Mouse (Mus musculus) megakaryocyte, adult 5-6 weeks (primary cell): ENCODE data around the gene Unc5cl. TPM values are rescaled to one million over a fixed set of nuclear protein-coding genes. Genes with fewer than 3 reads are reported as not detected.

ENCODE experiments used
- ATAC-seq: 2 replicates; pipeline ENCODE4 v1.8.0; 2016; ENCODE audit warnings: mild to moderate bottlenecking, inconsistent platforms; ENCODE audit not compliant: poor library complexity, severe bottlenecking
- total RNA-seq, 2 experiments: library from RNA; stranded (forward) in 1 of 2; stranded (reverse) in 1 of 2; fragments of 153-499, 151-499 nt in 1 of 2; fragments of 221-1000, 200-1000 nt in 1 of 2; gene quantifications; 2 replicates each; pipeline versions ENCODE4 v1.2.3 to v1.2.4; 2015 to 2017

The Unc5cl gene
- total RNA-seq, 2 experiments from 2014 or later: 0.38 to 0.40 TPM

DNA sequence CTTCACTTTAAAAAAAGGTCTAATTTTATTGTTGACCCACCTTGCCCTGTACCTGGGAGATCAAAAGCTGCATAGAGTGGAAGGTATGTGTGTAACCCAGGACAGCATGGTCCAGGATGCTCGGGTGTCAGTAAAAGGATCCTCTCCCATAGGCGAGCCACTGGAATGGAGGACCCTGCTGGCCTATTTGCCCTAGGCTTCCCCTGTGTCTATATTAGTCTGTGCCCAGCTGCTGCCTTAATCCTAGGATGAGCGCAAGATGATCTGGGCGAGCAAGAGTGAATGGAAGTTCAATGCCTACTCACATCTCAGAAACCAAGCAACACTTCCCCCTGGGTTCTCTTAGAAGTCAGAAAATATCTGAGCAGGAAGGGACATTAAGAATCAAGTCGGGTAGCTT, 23.6 kb upstream of the Unc5cl start:
- no peak for ATAC-seq

DNA sequence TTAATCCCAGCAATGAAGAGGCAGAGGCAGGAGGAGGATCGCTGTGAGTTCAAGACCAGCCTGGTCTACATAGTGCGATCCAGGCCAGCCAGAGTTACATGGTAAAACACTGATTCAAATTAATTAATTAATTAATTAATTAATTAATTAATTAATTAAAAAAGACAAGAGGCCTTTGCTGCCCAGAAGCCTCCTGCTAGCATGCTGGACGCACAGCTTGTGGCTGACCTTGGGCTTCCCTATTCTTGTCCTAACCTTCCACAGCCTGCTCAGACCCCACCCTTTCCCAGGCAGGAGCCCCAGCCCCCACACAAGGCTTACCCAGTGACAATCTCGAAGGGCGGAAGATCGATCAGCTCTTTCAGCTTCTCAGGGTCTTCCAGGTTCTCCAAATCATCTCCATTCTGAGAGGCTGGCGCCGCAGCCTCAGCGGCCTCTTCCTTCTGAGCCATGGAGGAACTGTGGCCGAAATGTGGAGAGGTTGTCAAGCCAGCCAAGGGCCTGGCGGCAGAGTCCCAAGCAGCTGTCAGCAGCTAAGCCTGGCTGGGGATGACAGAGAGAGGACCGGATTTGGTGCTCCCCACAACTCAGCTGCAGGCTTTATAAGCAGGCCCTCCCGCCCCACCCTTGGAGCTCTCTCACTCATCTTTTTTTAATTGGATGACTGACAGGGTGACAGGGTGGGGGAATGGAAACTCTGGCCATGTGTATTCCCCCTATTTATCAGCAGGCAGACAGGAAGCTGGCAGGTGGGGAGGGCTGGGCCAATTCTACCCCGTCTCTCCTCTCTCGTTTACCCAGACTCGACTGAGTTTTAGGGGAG, 22.3 kb upstream of the Unc5cl start, which contains the start of gene Apobec2:
Gene Apobec2 (minus strand): TSS at position 773 of the 823 bp plus-strand sequence.
- no peak for ATAC-seq

DNA sequence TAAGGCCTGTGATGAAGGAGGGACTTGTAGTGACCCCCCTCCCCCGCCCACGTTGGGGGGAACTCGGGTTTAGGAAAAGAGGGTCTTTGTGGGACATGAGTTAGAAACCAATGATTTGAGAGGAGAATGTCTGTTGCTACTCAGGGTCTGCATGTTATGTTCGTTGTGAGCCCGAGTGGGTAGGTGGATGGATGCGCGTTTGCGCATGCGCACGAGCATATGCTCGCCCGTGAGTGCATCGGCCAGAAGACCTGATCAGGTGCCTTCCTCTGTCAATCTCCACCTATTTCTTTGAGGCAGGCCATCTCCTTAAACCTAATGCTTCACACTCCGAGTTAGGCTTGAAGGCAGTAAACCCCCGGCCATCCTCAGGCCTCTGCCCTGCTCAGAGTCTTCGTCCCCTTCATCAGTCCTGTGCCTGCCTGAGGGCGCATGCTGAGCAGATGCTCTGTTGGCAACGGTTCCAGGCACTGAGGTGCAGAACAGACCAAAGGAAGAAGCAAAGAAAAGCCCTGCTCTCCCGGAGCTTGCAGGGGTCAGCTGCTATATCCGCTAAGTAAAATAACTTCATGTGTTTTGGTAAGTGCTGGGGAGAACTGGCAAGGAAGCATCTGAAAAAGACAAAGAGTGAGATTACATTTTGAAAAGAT, 21.6 kb upstream of the Unc5cl start:
- no peak for ATAC-seq

GRCm38 (mm10) chr17:48433689-48434330, 20.9 kb upstream of the Unc5cl start:
- no peak for ATAC-seq

GRCm38 (mm10) chr17:48434479-48434878, 20.2 kb upstream of the Unc5cl start:
- ATAC-seq: no peak

- ATAC-seq: no peak
Measured at GRCm38 (mm10) chr17:48436487-48436886, 18.2 kb upstream of the Unc5cl start.

- no peak for ATAC-seq
Measured at GRCm38 (mm10) chr17:48437421-48437911, 17.2 kb upstream of the Unc5cl start.

DNA sequence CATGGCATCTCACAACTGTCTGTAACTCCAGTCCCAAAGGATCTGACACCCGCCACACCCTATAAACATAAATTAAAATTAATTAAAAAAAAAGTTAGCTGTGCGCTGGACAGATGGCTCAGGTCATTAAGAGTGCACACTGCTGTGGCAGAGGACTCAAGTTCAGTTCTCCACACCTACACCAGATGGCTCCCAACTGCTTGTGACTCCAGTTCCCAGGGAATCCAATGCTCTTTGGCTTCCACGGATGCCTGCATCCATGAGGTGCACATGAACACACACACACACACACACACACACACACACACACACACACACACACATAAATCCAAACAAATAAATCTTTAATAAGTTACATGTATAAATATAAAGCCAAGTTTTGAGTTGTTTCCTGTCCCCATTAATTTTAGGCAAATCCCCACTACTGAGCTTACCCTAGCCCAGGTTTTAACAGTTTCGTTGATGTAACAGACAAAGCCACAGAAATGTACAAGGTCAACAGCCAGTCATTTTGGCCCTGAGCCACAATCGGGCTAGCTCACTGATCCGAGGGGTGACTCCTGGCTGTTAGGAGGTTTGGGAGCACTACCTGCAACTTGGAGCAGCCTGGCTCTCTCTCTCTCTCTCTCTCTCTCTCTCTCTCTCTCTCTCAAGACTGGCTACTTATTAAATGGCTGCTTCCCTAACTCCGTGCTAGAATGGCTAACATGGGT, 11.8 kb upstream of the Unc5cl start:
- ATAC-seq: no peak

GRCm38 (mm10) chr17:48443542-48444145, 11.1 kb upstream of the Unc5cl start:
- no peak for ATAC-seq

DNA sequence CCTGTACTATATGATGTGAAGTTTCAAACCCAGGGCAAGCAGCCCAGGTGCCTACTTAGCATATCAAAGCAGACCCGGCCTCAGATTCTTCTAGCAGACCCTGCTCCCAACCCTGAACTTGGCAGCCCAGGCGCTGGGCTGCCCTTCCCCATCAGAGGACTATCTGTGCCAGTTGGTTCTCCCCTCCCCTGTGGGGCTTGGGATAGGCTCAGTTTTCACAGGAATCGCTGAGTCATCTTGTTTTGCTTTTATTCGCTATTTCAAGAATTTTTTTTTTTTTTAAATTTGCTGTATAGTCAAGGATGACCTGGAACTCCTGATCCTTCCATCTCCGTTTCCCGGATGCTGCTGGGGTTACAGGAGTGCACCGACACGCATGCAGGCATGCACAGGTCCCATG, 7.0 kb upstream of the Unc5cl start:
- ATAC-seq: no peak

DNA sequence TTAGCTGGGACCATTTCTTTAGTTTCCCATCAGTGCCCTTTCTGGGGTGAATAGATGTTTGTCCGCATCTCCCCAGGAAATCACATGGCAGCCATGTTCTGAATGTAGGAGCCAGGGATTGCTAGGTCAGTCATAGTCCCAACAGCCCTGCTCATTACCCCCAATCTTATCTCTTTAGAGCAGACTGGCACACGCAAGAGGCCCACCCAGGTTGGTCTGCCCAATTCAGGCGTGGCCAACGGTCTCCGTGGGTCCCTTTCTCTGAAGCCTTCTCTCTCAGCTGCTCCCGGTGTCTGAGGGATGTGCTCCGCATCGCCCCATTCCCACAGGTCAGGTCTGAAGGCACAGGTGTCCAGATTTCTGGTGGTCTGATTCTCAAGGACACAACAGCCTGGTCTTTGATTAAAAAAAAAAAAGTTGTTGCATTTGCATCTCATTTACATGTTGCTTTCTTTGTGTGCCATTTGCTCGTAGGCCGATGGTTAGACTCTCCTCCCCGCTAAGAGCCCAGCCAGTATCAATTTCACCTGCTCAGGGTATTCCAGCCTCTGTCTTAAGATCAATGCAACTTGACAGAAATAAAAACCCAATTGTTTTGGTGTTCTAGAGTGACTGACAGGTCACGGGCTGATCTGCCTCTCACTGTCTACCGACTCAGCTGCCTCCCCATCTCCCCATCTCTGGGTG, 3.9 kb upstream of the Unc5cl start:
- peak; percentile 69 for ATAC-seq

GRCm38 (mm10) chr17:48451353-48451675, 3.4 kb upstream of the Unc5cl start, which contains the start of gene Tspo2:
Gene Tspo2, minus strand, starts transcription at chr17:48451522.
- peak; percentile 28; the same call in 1 of the 2 replicates for ATAC-seq

GRCm38 (mm10) chr17:48451753-48452444, 2.8 kb upstream of the Unc5cl start:
- ATAC-seq: 0 out of 2 replicates have a peak, but pooled peaks have one; percentile 4

GRCm38 (mm10) chr17:48453489-48453888, 1.2 kb upstream of the Unc5cl start:
- ATAC-seq: no peak

GRCm38 (mm10) chr17:48454190-48454589, 511 bp upstream of the Unc5cl start:
- ATAC-seq: no peak

GRCm38 (mm10) chr17:48455955-48456354, 1.3 kb downstream of the Unc5cl start:
- no peak for ATAC-seq

- ATAC-seq: peak; percentile 79
Measured at GRCm38 (mm10) chr17:48457971-48458653, 3.4 kb downstream of the Unc5cl start.

DNA sequence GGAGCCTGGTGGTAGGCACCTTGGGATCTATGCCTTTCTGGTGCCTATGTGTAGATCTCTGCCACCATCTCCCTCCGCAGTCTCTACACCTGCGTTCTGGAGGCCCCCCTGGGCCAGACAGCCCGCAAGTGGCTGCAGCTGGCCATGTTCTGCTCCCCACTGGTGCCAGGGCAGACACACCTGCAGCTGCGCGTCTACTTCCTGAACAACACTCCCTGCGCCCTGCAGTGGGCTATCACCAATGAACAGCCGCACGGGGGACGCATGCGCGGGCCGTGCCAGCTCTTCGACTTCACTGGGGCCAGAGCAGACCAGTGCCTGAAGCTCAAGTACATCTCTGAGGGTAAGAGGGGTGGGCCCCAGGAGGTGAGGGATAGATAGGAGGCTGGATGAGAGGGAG, 7.4 kb downstream of the Unc5cl start:
- peak; percentile 45 for ATAC-seq

DNA sequence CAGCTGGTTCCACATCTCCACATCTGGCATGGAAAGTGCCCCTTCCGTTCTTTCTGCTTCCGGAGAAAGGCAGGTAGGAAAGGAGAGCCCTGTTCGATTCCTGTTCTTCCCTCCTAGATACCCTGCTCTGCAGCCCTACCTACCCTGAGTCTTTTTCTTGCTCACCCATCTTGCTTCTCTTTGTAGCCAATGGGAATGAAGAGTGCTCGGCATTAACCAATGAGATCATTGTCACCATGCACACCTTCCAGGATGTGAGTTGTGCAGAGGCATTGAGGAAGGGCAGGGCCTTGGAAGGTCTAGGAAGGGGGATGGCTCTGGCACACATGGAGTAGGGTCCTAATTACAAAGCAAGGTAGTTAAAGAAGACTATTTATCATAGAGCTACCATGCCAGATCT, 8.7 kb downstream of the Unc5cl start:
- ATAC-seq: no peak
